Mouse (Mus musculus): Measurements from ENCODE around the gene Kcnq1. TPM values are rescaled to one million over a fixed set of nuclear protein-coding genes. Genes with fewer than 3 reads are reported as not detected.

Kcnq1 gene
- polyA plus RNA-seq, 1 experiment from 2014 or later: 9.1 TPM

GRCm38 (mm10) chr7:143389860-143390259, 283.7 kb downstream of the Kcnq1 start:
- Histone ChIP-seq H3K4me1 (peaks cover 27% of the 10 kb centered on the region), H3K9ac (no peak overlapping the region), H3K36me3 (no peaks in the 10 kb centered on the region), H3K4me3 (replicated peaks) (no peak overlapping the region), H3K27me3 (replicated peaks) (no peaks in the 10 kb centered on the region), H3K9me3 (no peaks in the 10 kb centered on the region), H3K27ac (peak overlapping the region; percentile 91), H3K4me2 (0 out of 2 replicates have a peak overlapping the region, but pooled peaks have one; percentile 8)
- ATAC-seq (ENCODE audit: insufficient read depth, low FRiP score, low read depth): no peak; the same call in 1 of the 2 replicates
- 34% methylated on average over 2 of the region's 2 CpGs for WGBS

DNA sequence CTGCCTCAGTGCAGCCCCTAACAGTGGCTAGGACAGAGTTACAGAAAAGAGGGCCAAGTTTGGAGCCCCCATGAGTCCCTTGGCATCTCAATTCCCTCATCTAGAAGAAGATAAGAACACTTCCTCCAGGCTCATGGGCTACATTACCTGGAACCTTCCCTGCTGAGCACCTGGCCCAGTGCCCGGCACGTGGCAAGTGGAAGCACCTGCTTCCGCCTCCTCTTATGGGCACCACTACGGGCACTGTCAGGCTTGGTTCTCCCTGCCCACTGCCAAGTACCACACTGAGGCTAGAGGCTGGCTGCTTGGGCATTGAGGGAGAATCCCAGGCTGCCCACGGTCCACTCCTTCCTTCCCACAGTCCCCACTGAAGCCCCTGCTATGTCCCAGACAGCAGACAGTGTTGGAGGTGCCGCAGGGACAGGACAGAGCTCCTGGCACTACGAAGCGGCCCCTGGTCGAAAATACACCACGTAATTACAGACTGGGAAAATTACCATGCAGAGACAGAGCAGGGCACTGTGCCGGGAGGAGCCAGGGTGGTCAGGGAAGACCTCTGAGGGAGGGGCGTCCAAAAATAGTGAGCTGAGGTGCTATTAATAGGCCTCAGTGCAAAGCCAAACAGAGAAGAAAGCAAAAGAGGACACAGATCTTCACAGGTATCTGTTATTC, 284.3 kb downstream of the Kcnq1 start:
- H3K27me3 ChIP-seq (replicated peaks): no peaks in the 10 kb centered on the region
- H3K27ac ChIP-seq: peak overlapping the region; percentile 91; the same call in 1 of the 2 replicates
- H3K4me1 ChIP-seq: peaks cover 33% of the 10 kb centered on the region
- 75% methylated on average over 12 of the region's 12 CpGs for WGBS
- no peaks in the 10 kb centered on the region for H3K36me3 ChIP-seq
- no peak overlapping the region for H3K9ac ChIP-seq
- no peak overlapping the region for H3K4me3 ChIP-seq (replicated peaks)
- no peak for ATAC-seq (ENCODE audit: insufficient read depth, low FRiP score, low read depth)
- no peaks in the 10 kb centered on the region for H3K9me3 ChIP-seq
- H3K4me2 ChIP-seq: no peak overlapping the region

GRCm38 (mm10) chr7:143395113-143395563, 289.0 kb downstream of the Kcnq1 start:
- Histone ChIP-seq H3K27ac (peak overlapping the region; percentile 38; the same call in 1 of the 2 replicates), H3K27me3 (replicated peaks) (no peaks in the 10 kb centered on the region), H3K4me3 (replicated peaks) (no peak overlapping the region), H3K36me3 (no peaks in the 10 kb centered on the region), H3K9me3 (no peaks in the 10 kb centered on the region), H3K4me2 (no peak overlapping the region), H3K9ac (no peak overlapping the region), H3K4me1 (peaks cover 17% of the 10 kb centered on the region)
- peak; percentile 70 for ATAC-seq (ENCODE audit: insufficient read depth, low FRiP score, low read depth)
- WGBS: 30% methylated on average over 9 of the region's 9 CpGs

DNA sequence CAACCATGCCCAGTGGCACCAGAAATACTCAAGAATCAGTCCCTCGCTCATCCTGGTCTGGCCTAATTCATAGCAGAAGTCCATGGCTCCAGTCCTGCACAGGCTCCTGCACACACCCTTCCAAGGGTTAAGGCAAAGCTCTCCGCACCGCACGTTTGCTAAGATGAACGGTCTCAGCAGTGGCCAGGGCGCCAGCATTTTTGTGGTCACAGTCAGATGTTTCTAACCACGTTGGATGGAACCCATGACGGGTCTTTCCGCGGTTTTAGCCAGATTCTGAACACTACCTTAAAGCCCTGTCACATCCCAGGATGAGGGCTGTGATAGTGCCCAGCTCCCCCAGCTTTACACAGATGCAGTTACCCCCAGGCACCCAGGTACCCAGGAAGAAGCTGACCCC, 293.6 kb downstream of the Kcnq1 start:
- ATAC-seq (ENCODE audit: insufficient read depth, low FRiP score, low read depth): no peak
- H3K4me1 ChIP-seq: peaks cover 18% of the 10 kb centered on the region
- no peak overlapping the region for H3K4me2 ChIP-seq
- H3K9me3 ChIP-seq: no peaks in the 10 kb centered on the region
- WGBS: 75% methylated on average over 10 of the region's 10 CpGs
- H3K36me3 ChIP-seq: no peaks in the 10 kb centered on the region
- no peak overlapping the region for H3K4me3 ChIP-seq (replicated peaks)
- H3K9ac ChIP-seq: no peak overlapping the region
- H3K27ac ChIP-seq: 0 out of 2 replicates have a peak overlapping the region, but pooled peaks have one; percentile 32
- H3K27me3 ChIP-seq (replicated peaks): no peaks in the 10 kb centered on the region

DNA sequence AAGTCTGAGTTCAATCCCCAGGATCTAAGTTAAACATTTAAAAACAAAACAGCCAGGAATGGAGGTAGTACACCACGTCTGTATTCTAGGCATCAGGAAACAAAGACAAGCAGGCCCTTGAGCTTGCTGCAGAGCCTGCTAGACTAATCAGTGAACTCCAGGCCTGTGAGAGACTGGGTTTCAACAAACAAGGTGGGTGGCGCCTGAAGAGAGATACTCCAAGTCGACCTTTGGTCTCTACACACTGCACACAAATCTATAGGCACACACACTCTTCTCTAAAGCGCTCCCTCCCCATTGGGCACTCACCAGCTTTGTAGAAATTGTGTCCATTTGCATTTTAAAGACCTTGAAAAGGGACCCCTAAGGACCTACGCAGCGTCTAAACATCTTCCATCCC, 294.4 kb downstream of the Kcnq1 start:
- Histone ChIP-seq H3K9ac (no peak overlapping the region), H3K9me3 (no peaks in the 10 kb centered on the region), H3K36me3 (no peaks in the 10 kb centered on the region), H3K4me3 (replicated peaks) (no peak overlapping the region), H3K27ac (peak overlapping the region; percentile 32; the same call in 1 of the 2 replicates), H3K27me3 (replicated peaks) (no peaks in the 10 kb centered on the region), H3K4me2 (no peak overlapping the region), H3K4me1 (peaks cover 10% of the 10 kb centered on the region)
- 45% methylated on average over 6 of the region's 6 CpGs for WGBS
- ATAC-seq (ENCODE audit: insufficient read depth, low FRiP score, low read depth): peak; percentile 74

GRCm38 (mm10) chr7:143401429-143402016, 295.4 kb downstream of the Kcnq1 start:
- H3K4me3 ChIP-seq (replicated peaks): no peak overlapping the region
- no peaks in the 10 kb centered on the region for H3K36me3 ChIP-seq
- no peak overlapping the region for H3K4me2 ChIP-seq

DNA sequence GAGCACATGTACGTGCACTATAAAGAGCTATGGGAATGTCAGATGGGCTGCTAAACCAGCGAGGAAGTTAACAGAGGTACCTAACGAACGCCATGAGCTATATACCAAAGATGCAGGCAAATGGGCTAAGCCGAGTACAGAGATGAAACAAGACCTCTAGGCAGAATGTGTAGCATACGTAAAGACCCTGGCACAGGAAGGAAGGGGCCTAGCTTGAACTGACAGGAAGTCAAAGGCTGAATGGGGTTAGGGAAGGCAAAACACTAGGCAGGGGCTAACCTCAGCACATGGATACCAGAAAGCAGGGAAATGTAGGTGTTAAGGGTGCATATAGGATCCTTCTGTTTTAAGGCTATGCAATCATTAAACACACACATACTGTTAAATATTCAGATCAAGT, 298.1 kb downstream of the Kcnq1 start:
- Histone ChIP-seq H3K27ac (no peak overlapping the region), H3K27me3 (replicated peaks) (no peaks in the 10 kb centered on the region), H3K9me3 (no peaks in the 10 kb centered on the region), H3K4me1 (peaks cover 27% of the 10 kb centered on the region), H3K4me3 (replicated peaks) (no peak overlapping the region), H3K4me2 (no peak overlapping the region), H3K36me3 (no peaks in the 10 kb centered on the region), H3K9ac (no peak overlapping the region)
- ATAC-seq (ENCODE audit: insufficient read depth, low FRiP score, low read depth): no peak
- WGBS: 81% methylated on average over 6 of the region's 6 CpGs

More at GRCm38 (mm10) chr7:143401429-143402016, 295.4 kb downstream of the Kcnq1 start:
- peaks cover 9% of the 10 kb centered on the region for H3K4me1 ChIP-seq
- H3K9me3 ChIP-seq: no peaks in the 10 kb centered on the region
- H3K9ac ChIP-seq: no peak overlapping the region
- H3K27ac ChIP-seq: no peak overlapping the region
- 49% methylated on average over 5 of the region's 5 CpGs for WGBS
- ATAC-seq (ENCODE audit: insufficient read depth, low FRiP score, low read depth): no peak
- H3K27me3 ChIP-seq (replicated peaks): no peaks in the 10 kb centered on the region

DNA sequence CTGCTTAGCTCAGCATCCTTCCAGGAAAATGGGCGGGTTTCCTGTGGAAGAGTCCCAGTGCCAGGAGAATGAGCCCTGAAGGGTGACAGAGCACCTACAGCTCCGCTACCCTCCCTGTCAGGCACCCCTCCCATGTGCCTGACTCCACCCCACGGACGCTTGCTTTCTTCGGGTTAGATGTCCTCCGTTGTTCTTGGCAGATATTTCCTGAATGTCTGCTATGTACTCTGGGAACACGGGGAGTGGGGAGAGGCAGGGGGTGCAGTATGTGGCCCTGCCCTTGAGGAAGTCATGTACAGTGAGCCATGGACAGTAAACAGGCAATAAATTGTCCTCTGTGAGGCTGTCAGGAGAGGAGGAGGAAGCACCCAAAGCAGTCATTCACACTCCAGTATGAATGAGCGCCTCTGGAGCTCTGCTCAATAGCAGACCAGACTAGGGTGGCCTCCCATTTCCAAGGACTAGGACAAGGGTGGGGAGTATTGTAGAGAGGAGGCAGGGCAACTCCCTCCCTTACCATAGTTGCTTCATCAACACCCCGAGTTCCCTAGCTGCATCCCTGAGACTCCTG, 301.9 kb downstream of the Kcnq1 start:
- Histone ChIP-seq H3K36me3 (no peaks in the 10 kb centered on the region), H3K27me3 (replicated peaks) (no peaks in the 10 kb centered on the region), H3K9me3 (no peaks in the 10 kb centered on the region), H3K4me1 (peaks cover 20% of the 10 kb centered on the region), H3K4me2 (peak overlapping the region; percentile 5; the same call in 1 of the 2 replicates), H3K9ac (no peak overlapping the region), H3K4me3 (replicated peaks) (no peak overlapping the region), H3K27ac (peak overlapping the region; percentile 72)
- ATAC-seq (ENCODE audit: insufficient read depth, low FRiP score, low read depth): peak; percentile 45; the same call in 1 of the 2 replicates
- WGBS: 32% methylated on average over 9 of the region's 9 CpGs

DNA sequence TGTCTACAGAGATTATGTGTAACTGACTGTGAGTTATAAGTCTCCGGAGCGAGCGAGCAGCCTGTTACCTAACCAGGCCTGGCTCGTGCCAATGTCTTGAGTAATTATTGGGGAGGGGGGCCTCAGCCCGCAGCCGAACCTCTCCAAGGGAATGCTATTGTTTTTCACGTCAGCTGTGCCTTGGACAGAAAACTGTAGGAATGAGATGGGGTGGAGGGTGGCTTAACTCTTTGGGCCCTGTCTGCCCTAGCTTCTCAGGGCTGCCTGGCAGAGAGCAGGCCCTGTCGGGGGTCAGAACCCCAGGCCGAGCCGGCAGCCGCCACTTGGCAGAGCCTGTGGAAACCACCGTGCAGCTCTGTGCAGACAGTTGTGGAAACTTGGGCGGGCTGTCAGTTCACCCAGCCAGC, 302.5 kb downstream of the Kcnq1 start:
- no peak overlapping the region for H3K9ac ChIP-seq
- peaks cover 20% of the 10 kb centered on the region for H3K4me1 ChIP-seq
- H3K4me3 ChIP-seq (replicated peaks): no peak overlapping the region
- H3K27ac ChIP-seq: peak overlapping the region; percentile 72
- no peaks in the 10 kb centered on the region for H3K27me3 ChIP-seq (replicated peaks)
- H3K4me2 ChIP-seq: no peak overlapping the region
- 34% methylated on average over 13 of the region's 13 CpGs for WGBS
- no peaks in the 10 kb centered on the region for H3K36me3 ChIP-seq
- ATAC-seq (ENCODE audit: insufficient read depth, low FRiP score, low read depth): peak; percentile 61; the same call in 1 of the 2 replicates
- no peaks in the 10 kb centered on the region for H3K9me3 ChIP-seq

GRCm38 (mm10) chr7:143412606-143413005, 306.4 kb downstream of the Kcnq1 start:
- H3K4me3 ChIP-seq (replicated peaks): no peak overlapping the region
- 67% methylated on average over 6 of the region's 6 CpGs for WGBS
- no peak overlapping the region for H3K9ac ChIP-seq
- no peaks in the 10 kb centered on the region for H3K27me3 ChIP-seq (replicated peaks)
- H3K36me3 ChIP-seq: no peaks in the 10 kb centered on the region
- no peak overlapping the region for H3K27ac ChIP-seq
- H3K4me2 ChIP-seq: no peak overlapping the region
- H3K4me1 ChIP-seq: peaks cover 24% of the 10 kb centered on the region
- no peak for ATAC-seq (ENCODE audit: insufficient read depth, low FRiP score, low read depth)
- H3K9me3 ChIP-seq: no peaks in the 10 kb centered on the region

DNA sequence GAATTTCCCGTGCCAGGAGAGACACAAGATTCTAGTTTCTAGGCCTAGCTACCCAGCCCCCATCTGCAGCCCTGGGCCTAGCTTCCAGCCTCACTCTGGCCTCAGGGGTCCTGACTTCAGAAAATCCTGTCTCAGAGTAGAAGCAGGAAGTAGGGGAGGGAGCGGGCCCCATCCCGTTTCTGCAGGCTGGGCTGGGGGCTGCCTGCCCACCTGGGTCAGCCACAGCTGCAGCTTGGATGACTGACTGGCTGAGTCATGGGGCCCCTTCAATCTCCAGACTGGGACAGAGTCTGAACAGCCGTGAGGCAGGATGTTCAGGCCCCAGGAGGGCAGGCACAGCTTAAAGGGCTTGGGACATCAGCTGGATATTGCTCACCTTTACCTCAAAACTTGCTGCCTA, 308.9 kb downstream of the Kcnq1 start:
- H3K9ac ChIP-seq: no peak overlapping the region
- WGBS: 27% methylated on average over 4 of the region's 4 CpGs

DNA sequence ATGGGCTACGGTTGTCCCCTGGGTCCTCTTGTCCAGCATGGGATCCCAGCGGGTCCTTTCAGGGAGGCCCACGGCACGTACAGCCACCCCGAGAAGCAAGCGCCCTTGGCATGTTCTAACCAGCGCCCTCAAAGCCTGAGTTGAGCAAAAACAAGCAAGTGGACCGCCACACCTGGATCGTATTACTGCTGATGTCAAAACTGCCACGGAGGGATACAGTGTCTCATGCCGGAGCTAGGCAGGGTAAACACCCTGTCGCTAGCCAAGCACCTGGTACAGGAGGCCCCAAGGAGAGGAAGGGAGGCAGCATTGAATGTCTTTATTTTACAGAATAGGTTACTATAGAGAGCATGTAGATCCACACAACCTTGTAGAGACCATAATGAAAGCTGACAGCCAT, 310.2 kb downstream of the Kcnq1 start:
- no peak for ATAC-seq (ENCODE audit: insufficient read depth, low FRiP score, low read depth)
- Histone ChIP-seq H3K9me3 (no peaks in the 10 kb centered on the region), H3K4me3 (replicated peaks) (no peak overlapping the region), H3K4me1 (peaks cover 14% of the 10 kb centered on the region), H3K4me2 (no peak overlapping the region), H3K27me3 (replicated peaks) (no peaks in the 10 kb centered on the region), H3K36me3 (no peaks in the 10 kb centered on the region), H3K9ac (no peak overlapping the region), H3K27ac (no peak overlapping the region)
- WGBS: 62% methylated on average over 12 of the region's 12 CpGs

More for the DNA sequence above, 308.9 kb downstream of the Kcnq1 start:
- H3K27ac ChIP-seq: no peak overlapping the region
- H3K27me3 ChIP-seq (replicated peaks): no peaks in the 10 kb centered on the region
- ATAC-seq (ENCODE audit: insufficient read depth, low FRiP score, low read depth): no peak
- peaks cover 14% of the 10 kb centered on the region for H3K4me1 ChIP-seq
- no peaks in the 10 kb centered on the region for H3K9me3 ChIP-seq
- H3K4me2 ChIP-seq: no peak overlapping the region
- H3K4me3 ChIP-seq (replicated peaks): no peak overlapping the region
- H3K36me3 ChIP-seq: no peaks in the 10 kb centered on the region

Measured in stomach, embryonic 15.5 days (tissue).